Mouse (Mus musculus) spleen, embryonic (tissue): ENCODE data around the gene Ccdc188.
"Not testable (repeated sequence)": the region's sequence is repeated elsewhere in the genome, so short reads cannot be mapped to it uniquely, and the experiment has no call there.

Experiments
- CTCF ChIA-PET: fragments of 350-600 bp; sonication (Branson Sonifier 250); formaldehyde crosslinking; loops from one replicate; lab custom pipeline; 2022; lab: Charles Lee

The Ccdc188 gene

DNA sequence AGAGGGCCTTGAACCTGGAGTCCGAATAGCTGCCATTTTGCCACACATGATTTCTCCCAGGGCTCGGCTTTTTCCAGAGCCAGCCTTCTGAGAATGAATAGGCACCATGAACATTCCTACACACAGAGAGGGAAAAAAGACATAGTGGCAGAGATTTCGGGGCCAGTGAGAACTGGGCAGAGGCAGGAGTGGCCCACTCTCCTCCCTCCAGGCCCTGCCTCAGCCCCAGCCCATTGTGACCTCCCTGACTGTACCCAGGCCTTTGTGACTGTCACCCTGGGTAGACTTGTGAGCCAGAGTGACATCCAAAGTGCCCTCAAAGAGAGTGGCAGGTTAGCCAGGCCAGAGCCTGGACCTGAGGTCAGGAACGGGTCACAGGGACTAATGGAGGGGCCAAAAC lies at the start of gene Ccdc188:
Gene Ccdc188, plus strand, starts transcription at position 301 of the 400 bp plus-strand sequence.
- CTCF ChIA-PET, result no interaction called here

GRCm38 (mm10) chr16:18169156-18169555 lies 48.5 kb upstream of the Ccdc188 start:
- CTCF ChIA-PET, result no interaction called here

DNA sequence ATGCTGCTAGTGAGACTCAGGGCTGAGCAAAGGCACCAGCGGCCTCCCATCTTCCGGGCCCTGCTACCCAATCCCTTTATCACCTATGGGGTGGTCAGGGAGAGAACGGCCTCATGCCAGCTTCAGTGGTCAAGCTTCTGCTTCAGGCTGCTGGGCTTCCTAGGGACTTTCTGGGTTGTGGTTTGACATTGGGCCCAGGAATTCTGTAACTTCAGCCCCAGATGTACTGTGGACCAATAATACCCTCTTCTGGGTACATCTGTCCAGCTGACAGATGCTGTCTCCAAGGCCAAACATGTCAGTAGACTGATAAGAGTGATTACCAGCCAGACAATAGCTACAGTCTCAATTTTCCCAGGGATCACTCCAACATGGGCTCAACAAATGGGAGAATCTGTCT lies 47.9 kb upstream of the Ccdc188 start:
- CTCF ChIA-PET, result no interaction called here

DNA sequence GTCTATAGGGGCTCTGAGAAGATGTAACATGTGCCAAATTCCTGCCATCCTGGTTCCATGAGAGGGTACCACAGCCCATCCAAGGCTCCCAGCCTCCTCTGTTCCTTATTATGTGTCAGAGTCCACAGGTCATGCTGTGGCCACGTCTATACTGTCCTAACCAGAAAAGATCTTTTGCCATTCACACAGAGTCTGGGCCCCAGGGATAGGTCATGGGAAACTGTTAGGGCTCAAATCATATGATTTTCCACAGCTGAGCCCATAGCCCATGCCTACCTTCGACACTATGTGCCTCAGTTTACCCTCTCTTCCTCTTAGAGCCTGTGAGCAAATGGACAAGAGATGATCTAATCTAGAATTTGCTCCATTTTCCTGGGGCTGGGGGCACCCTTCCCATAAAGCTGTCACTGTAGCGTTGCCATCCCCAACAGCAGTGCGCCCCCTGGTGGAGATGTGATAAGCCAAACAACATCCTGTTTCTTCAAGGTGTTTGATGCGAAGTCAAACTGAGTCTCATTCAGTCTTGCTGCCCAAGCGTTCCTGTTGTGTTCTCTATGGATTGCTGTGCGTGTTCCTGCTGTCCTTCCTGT lies 45.3 kb upstream of the Ccdc188 start:
- CTCF ChIA-PET, result no interaction called here

DNA sequence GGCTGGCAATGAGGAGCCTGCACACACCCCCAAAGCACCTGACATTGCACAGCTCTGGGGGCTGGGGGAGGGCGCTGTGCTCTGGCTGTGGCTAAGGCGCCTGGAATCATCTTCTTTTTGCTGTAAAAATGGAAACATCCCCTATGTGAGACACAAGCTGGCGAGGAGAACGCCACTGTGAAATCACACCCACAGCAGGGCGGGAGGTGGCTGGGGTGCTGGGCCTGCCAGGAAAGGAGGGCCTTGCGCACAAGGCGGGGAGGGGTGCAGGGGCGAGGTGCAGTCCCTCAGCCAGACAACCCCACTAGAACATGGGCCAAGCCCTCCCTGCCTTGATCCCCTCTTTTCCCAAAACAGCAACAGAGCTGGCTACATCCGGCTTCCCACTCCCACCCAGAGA lies 44.4 kb upstream of the Ccdc188 start:
- CTCF ChIA-PET, result interaction anchor here (0.5 to 0.6 kb wide), 2 partner anchors 125 to 289 kb away, joined by 3 to 4 read pairs; no protein-coding TSS in a partner anchor

- CTCF ChIA-PET, result interaction anchor here (0.5 kb wide), 1 partner anchor 289 kb away, joined by 3 read pairs; no protein-coding TSS in a partner anchor
These were observed 43.9 kb upstream of the Ccdc188 start for GRCm38 (mm10) chr16:18173788-18174187.

GRCm38 (mm10) chr16:18175817-18176541 lies 41.7 kb upstream of the Ccdc188 start:
- CTCF ChIA-PET, result no interaction called here

GRCm38 (mm10) chr16:18176758-18177157 lies 40.9 kb upstream of the Ccdc188 start:
- CTCF ChIA-PET, result no interaction called here

GRCm38 (mm10) chr16:18179591-18179990 lies 38.1 kb upstream of the Ccdc188 start:
- CTCF ChIA-PET, result no interaction called here

GRCm38 (mm10) chr16:18181398-18181797 lies 36.3 kb upstream of the Ccdc188 start:
- CTCF ChIA-PET, result no interaction called here

- CTCF ChIA-PET, result no interaction called here
These were observed 34.9 kb upstream of the Ccdc188 start for GRCm38 (mm10) chr16:18182766-18183165.

DNA sequence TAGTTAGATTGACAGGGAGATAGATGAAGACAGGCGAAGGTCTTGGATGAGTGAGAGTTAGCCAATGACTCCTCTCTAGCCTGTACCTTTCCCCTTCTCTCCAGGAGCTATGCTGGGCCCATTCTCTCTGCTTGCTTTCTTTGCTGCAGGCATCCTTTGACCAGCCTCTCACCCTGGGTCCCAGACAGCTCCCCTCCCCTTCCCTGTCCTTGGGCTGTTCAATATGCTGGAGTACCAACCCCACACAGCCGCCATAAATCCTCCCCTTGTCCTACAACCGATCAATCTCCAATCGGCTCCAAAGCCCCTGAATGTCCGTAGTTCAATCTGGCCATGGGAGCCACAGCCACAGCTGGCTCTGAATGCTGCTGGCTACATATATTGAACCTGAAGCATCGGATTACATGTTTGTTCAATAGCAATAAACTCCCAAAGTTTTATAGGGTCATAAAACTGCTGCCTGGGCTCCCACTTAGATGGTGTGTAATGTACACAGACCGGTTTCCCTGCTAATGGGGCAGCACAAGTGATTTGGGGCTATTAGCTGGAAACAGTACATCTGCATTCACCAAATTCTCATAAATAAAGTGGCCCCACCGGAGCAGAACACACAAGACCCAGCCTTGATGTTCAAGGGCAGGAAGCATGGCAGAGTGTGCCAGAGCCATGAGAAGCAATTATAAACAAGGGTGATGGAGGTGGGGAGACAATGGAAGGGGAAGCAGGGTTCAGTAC lies 31.8 kb upstream of the Ccdc188 start:
- CTCF ChIA-PET, result no interaction called here

DNA sequence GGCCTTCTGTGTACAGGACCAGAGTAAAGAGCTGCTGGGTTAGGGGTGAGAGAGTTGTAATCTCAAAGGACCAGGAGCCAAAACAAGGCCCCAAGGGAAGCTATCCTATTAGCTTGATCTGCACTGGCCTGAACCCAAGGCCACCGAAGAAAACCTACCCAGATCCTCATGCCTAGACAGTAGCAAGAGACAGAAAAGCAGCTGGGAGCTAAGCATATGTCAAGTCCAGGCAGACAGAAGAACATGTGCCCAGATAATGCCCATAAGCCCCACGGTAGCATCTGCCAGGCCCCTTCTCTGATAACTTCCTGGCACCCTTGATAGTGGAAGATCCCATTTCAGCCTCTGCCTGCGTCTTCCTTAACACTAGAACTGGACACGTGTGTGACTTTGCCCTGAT lies 30.9 kb upstream of the Ccdc188 start:
- CTCF ChIA-PET, result no interaction called here

GRCm38 (mm10) chr16:18187221-18187620 lies 30.5 kb upstream of the Ccdc188 start:
- CTCF ChIA-PET, result no interaction called here

GRCm38 (mm10) chr16:18191006-18191405 lies 26.7 kb upstream of the Ccdc188 start:
- CTCF ChIA-PET, result no interaction called here

DNA sequence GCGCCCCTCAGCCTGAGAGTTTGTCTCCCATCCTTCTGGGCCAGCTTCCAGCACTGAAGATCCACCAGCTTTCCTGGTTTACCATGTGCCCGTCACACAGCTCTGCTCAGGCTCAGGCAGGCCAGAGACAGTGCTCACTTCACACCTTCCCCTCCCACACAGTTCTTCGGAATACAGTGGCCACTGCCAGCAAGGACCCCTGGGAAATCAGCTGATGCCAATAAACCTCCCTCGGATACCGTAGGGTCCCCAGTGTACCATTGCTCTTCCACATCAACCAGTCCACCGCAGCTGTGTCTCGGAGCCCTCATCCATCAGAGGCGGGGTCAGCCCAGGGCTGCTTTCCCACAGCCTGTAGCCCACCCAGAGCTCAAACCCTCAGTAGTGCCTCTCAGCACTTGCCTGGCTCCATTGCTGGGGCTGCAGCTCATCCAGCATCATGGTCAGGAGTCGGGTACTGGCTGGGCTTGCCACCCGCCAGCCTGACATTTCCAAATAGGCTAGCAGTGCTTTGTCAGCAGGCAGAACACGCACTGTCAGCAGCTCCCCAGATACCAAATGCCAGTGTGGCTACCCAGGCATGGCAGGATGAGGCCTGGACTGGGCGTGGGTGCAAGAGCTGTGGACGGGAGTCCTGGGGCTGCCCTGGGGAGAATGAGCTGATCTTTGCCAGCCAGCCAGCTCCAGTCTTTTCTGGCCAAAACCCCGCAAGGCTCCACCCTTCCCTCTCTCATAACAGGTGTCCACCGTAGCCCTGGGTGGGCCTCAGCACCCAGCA lies 23.3 kb upstream of the Ccdc188 start:
- CTCF ChIA-PET, result no interaction called here

- CTCF ChIA-PET, result no interaction called here
These were observed 22.6 kb upstream of the Ccdc188 start for GRCm38 (mm10) chr16:18195068-18195467.

DNA sequence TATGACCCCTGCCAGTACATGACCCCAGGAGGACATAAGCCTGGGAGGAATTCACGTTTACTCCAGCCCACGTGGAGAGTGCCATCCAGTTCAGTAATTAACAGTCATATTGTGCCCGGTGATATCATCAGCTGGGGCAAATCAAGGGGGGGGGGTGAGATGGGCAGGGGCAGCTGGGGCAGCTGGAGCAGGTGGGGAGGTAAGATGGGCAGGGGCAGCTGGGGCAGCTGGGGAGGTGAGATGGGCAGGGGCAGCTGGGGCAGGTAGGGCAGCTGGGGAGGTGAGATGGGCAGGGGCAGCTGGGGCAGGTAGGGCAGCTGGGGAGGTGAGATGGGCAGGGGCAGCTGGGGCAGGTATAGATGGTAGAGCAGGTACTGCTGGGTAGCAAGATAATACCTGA lies 22.1 kb upstream of the Ccdc188 start:
- CTCF ChIA-PET, result not testable (repeated sequence)

DNA sequence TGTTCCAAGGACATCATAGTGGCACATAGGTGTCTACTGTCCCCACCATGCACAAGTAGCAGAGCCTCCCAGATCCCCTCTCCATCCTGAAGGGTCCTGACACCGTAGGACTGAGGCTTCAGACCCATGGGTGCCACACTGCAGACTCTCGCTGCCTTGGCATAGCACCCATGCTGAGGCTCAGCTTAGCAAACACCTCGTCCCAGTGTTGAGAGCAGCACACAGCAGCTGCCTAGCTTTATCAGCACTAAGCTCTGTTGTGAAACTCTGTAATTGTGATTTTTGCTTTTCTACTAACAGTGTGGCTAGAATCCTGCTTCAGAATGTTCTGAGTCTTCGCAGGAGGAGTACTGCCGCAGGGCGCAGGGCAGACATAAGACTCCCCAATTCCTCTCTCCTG lies 19.8 kb upstream of the Ccdc188 start:
- CTCF ChIA-PET, result no interaction called here

DNA sequence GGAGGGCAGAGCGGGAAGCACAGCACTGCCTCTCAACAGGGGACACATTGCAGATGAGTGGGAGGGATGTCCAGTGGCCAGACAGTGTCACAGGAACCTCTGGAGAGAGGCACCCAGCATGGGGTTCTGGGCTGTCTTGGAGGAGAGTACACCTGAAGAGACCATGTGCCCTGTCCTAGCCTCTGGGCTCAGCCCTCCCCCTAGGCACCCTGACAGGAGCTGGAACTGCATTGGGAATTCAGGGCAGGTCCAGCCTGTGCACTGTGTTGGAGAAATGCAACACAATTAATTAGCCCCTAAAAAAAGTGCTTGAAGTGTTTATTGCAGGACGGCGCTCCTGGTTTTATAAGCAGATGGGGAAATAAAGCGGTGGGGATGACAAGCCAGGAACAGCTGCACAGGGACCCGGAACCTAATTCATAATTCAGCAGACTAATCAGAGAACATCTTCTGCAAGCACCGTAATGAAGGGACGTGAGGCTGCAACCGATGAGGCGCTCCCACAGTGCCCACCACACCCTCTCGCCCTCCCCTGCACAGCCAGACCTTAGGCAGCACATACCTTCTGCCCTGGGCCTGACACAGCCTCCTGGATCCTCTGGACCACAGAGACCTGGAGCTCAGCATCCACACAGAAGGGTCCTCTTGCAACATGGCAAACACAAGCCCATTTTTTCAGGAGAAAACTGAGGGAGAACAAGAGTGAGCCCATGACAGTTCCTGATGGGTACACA lies 19.1 kb upstream of the Ccdc188 start:
- CTCF ChIA-PET, result no interaction called here

DNA sequence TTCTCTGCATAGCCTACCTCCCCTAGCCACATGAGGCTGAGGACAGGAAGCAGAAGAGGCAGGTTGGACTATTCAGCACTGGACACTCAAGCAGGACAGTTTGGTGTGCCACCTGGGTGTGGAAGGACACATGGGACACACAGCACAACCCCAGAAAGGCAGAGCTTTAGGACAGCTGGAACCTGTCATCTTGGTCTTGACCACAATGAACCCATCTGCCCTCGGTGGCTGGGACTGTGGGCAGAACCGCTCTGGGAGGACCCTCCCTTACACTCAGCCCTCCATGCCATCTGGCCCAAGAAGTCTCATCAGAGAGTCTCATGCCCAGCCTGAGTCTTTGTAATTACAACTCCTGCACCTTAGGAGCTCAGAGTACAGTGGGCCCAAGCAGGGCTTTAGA lies 17.6 kb upstream of the Ccdc188 start:
- CTCF ChIA-PET, result no interaction called here
